Mouse (Mus musculus): ENCODE results near the gene Abcb4. TPM values are rescaled to one million over a fixed set of nuclear protein-coding genes. Genes with fewer than 3 reads are reported as not detected.

Gene Abcb4
- total and polyA plus RNA-seq, 3 experiments: 0.27 to 0.68 (median 0.29) TPM

- H3K27ac ChIP-seq (ENCODE audit: insufficient read depth, low read depth): no peak overlapping the region
- DNase-seq (ENCODE audit: extremely low read depth): no peak
Measured at GRCm38 (mm10) chr5:8911567-8912198, 18.2 kb downstream of the Abcb4 start.

GRCm38 (mm10) chr5:8916400-8916799, 22.9 kb downstream of the Abcb4 start:
- H3K36me3 ChIP-seq (replicated peaks in 1 of 2; ENCODE audit: control insufficient read depth in 1 of 2, insufficient read depth in 1 of 2, low read length in 1 of 2): no peaks in the 10 kb centered on the region
- H3K4me3 ChIP-seq (replicated peaks in 1 of 3; ENCODE audit: low read depth in 2 of 3, low read length in 2 of 3, poor library complexity in 1 of 3): no peak overlapping the region
- in situ Hi-C loops (cut with MboI; ENCODE audit: low pct_ligation_motif_present, low pct_unique_long_range_greater_than_20kb, low sequenced_read_pairs): no loop called here
- TF ChIP-seq MEF2A (IDR thresholded peaks at IDR 0.05; ENCODE audit: borderline replicate concordance, low read depth, low read length) (no peak), ZNF384 (IDR thresholded peaks at IDR 0.05; ENCODE audit: low read depth, low read length) (no peak), ELF1 (IDR thresholded peaks at IDR 0.05; ENCODE audit: low read depth, low read length) (no peak), UBTF (IDR thresholded peaks at IDR 0.05; ENCODE audit: low read depth, low read length) (no peak), ZMIZ1 (IDR thresholded peaks at IDR 0.05; ENCODE audit: low read depth, low read length) (no peak), TCF12 (IDR thresholded peaks at IDR 0.05; ENCODE audit: low read depth, low read length) (no peak), HCFC1 (IDR thresholded peaks at IDR 0.05; ENCODE audit: low read depth, low read length) (no peak), NRF1 (IDR thresholded peaks at IDR 0.05; ENCODE audit: low read depth, low read length) (no peak), IRF4 (IDR thresholded peaks at IDR 0.05; ENCODE audit: low read depth, low read length) (no peak), MAFK (IDR thresholded peaks at IDR 0.05; ENCODE audit: insufficient replicate concordance, low read length) (no peak), JUN (IDR thresholded peaks at IDR 0.05; ENCODE audit: insufficient read depth, low read depth, low read length) (no peak), USF2 (conservative IDR thresholded peaks at IDR 0.05; ENCODE audit: low read depth, low read length) (no peak), PAX5 (IDR thresholded peaks at IDR 0.05; ENCODE audit: low read length) (no peak), MAZ (IDR thresholded peaks at IDR 0.05; ENCODE audit: low read depth, low read length) (no peak), POLR2A (IDR thresholded peaks at IDR 0.05; ENCODE audit: low read depth, low read length) (no peak), MAX (IDR thresholded peaks at IDR 0.05; ENCODE audit: low read length) (no peak), E2F4 (IDR thresholded peaks at IDR 0.05; ENCODE audit: insufficient replicate concordance, low read depth, low read length) (no peak), ETS1 (conservative IDR thresholded peaks at IDR 0.05; ENCODE audit: low read depth, low read length) (no peak), CHD2 (IDR thresholded peaks at IDR 0.05; ENCODE audit: low read length) (no peak), RAD21 (IDR thresholded peaks at IDR 0.05; ENCODE audit: low read depth, low read length) (no peak)
- no peaks in the 10 kb centered on the region for H3K9me3 ChIP-seq (replicated peaks; ENCODE audit: low read length)
- dilution Hi-C loops (cut with MboI; ENCODE audit: extremely low pct_ligation_motif_present, extremely low pct_unique_long_range_greater_than_20kb, low sequenced_read_pairs): no loop called here
- no peaks in the 10 kb centered on the region for H3K79me2 ChIP-seq (replicated peaks; ENCODE audit: control insufficient read depth, extremely low read depth, insufficient read depth, poor library complexity, severe bottlenecking)
- no peak overlapping the region for H3K4me2 ChIP-seq (ENCODE audit: insufficient read depth, low read depth, poor library complexity, severe bottlenecking)
- H3K4me1 ChIP-seq (ENCODE audit: control insufficient read depth in 1 of 2, insufficient read depth in 2 of 2): peaks cover 8 to 15% of the 10 kb centered on the region in 2 experiments
- no peak for DNase-seq (ENCODE audit: extremely low read depth)
- no peaks in the 10 kb centered on the region for H3K27me3 ChIP-seq (replicated peaks)
- H3K27ac ChIP-seq (ENCODE audit: insufficient read depth, low read depth): no peak overlapping the region
- H3K9ac ChIP-seq (ENCODE audit: insufficient read depth, low read depth): no peak overlapping the region

More at GRCm38 (mm10) chr5:8911567-8912198, 18.2 kb downstream of the Abcb4 start:
- no peak overlapping the region for H3K9ac ChIP-seq (ENCODE audit: insufficient read depth, low read depth)
- H3K4me3 ChIP-seq (replicated peaks in 1 of 3; ENCODE audit: low read depth in 2 of 3, low read length in 2 of 3, poor library complexity in 1 of 3): no peak overlapping the region
- H3K4me1 ChIP-seq (ENCODE audit: control insufficient read depth in 1 of 2, insufficient read depth in 2 of 2): peaks cover 3 to 10% of the 10 kb centered on the region in 2 experiments
- TF ChIP-seq ZNF384 (IDR thresholded peaks at IDR 0.05; ENCODE audit: low read depth, low read length): peak; percentile 51
- TF ChIP-seq MAX (IDR thresholded peaks at IDR 0.05; ENCODE audit: low read length): no peak
- H3K27me3 ChIP-seq (replicated peaks): no peaks in the 10 kb centered on the region
- H3K79me2 ChIP-seq (replicated peaks; ENCODE audit: control insufficient read depth, extremely low read depth, insufficient read depth, poor library complexity, severe bottlenecking): no peaks in the 10 kb centered on the region
- dilution Hi-C loops (cut with MboI; ENCODE audit: extremely low pct_ligation_motif_present, extremely low pct_unique_long_range_greater_than_20kb, low sequenced_read_pairs): no loop called here
- no peaks in the 10 kb centered on the region for H3K36me3 ChIP-seq (replicated peaks in 1 of 2; ENCODE audit: control insufficient read depth in 1 of 2, insufficient read depth in 1 of 2, low read length in 1 of 2)
- H3K4me2 ChIP-seq (ENCODE audit: insufficient read depth, low read depth, poor library complexity, severe bottlenecking): no peak overlapping the region
- in situ Hi-C loops (cut with MboI; ENCODE audit: low pct_ligation_motif_present, low pct_unique_long_range_greater_than_20kb, low sequenced_read_pairs): no loop called here
- no peaks in the 10 kb centered on the region for H3K9me3 ChIP-seq (replicated peaks; ENCODE audit: low read length)
